Mouse (Mus musculus) retina, postnatal 1 day (tissue): ENCODE measurements around the gene Ica1.
A peak's percentile ranks its signal among the peaks of the same experiment; 100 is the strongest.

ENCODE experiments used
- DNase-seq: peaks from one replicate; pipeline ENCODE4 v3.0.0-alpha.2; 2012

Ica1 gene

DNA sequence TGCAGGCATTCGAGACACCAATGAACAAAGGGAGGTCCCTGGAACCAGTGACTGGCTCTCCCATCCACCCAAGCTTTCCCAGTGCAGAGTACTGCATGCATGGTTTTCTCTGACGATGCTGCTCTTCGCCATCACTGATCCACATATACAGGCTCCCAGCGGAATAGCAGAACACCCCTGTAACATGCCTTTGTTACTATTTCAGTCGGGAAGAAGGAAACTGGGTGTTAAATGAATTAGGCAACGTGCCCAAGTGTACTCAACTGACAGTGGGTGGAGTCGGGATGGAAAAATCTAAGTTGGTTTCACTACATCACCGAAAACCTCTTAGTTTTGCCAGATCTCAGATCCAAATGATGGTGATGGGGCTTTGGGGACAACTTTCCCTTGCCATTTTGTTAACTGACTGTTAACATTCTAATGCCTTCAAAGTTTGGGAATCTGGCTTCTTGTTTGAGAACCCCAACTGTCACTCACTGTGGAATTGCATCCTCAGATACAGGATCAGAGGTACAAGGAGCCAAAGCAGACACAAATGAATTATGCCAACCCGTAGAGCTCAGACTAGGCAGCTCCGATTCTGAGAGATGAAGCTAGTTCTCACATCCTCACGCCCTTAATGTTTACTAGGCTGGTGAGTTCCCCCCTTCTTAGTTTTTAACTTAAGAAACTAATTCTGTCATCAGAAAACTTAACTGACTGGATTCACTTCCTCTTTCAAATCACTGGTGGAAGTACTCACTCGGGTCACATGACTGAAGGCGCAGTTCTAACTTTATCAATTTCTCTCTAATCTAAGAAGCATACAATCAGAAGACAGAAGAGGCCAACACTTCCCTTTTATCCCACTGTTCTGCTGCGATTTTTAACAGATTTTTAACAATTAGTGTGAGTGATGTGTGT, 91.4 kb downstream of the Ica1 start:
- DNase-seq = no peak

DNA sequence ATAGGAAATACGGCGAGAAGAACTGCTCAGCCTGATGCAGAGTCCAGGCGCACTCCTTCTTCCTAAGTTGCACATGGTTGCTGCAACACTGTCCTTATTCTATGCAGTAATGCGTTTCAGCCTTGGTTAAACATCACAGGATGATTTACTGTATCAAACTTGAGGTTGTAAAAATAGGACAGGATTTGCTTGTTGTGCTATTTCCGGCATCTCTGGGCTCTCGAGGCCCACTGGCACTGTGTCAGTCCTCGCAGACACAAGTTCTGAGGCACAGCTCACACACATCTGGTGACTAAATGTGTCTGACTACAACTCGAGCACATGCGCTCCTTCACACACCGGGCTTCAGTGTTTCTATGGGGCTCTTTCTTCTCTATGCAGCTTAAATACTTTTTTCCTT, 94.9 kb downstream of the Ica1 start:
- DNase-seq = no peak

GRCm38 (mm10) chr6:8680931-8681330, 97.4 kb downstream of the Ica1 start:
- no peak for DNase-seq

- no peak for DNase-seq
Measured at GRCm38 (mm10) chr6:8673013-8673412, 105.3 kb downstream of the Ica1 start.

GRCm38 (mm10) chr6:8669343-8669742, 108.9 kb downstream of the Ica1 start:
- no peak for DNase-seq

- peak; percentile 21 for DNase-seq
Measured at GRCm38 (mm10) chr6:8668013-8668811, 110.1 kb downstream of the Ica1 start.

GRCm38 (mm10) chr6:8665786-8666185, 112.5 kb downstream of the Ica1 start:
- DNase-seq = no peak

DNA sequence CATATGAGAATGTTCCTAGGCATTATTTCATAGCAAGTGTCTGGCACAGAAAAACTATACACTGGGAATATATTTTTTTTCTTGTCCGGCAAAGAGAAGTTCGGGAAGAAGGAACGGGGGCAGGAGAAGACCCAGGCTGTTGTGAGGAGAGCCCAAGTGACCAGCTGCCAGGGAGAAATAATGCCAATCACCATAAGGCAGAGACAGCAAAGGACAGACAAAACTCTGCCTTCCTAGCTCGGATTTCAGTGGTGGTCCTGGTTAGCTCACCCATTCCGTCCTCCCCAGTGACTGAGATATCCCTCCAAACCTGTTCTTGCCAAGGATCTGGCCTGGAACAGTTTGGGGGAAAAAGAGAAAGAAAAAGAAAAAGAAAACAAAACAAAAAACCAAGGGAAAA, 113.3 kb downstream of the Ica1 start:
- no peak for DNase-seq

GRCm38 (mm10) chr6:8663092-8663740, 115.1 kb downstream of the Ica1 start:
- DNase-seq = no peak

DNA sequence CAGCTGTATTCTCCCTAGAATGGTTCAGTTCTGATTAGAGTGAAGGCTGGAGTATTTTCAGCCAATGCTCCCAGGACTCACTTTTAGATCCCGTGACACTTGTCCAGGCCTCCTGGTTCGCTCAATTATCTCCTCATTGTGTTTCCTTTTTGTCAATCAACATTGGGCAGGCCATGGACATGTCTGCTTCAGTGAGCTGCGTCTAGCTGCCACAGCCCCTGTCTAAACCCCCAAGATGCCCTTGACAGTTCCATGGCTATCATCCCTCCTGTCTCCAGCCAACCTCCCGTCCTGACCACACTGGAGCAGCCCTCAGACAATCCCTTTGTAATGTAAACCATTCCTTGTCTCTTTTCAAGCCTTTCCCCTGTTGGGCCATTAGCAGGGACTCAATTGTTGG, 116.9 kb downstream of the Ica1 start:
- peak; percentile 16 for DNase-seq

DNA sequence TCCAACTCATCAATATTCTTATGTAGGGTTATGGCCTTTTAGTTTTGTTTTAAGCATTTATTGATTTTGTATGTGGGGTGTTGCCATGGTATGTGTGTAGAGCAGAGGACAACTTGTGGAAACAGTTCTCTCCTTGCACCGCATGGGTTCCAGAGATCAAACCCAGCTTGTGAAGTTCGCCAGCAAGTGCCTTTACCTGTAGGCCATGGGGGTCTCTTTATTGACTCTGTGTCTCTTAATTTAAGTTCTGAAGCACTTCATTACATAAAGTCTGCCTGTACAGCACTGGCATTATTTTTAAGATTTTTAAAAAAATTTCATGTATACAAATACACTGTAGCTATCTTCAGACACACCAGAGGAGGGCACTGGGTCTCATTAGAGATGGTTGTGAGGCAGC, 118.2 kb downstream of the Ica1 start:
- DNase-seq = no peak

- DNase-seq = peak; percentile 80
Measured at GRCm38 (mm10) chr6:8659194-8659959, 118.9 kb downstream of the Ica1 start.

DNA sequence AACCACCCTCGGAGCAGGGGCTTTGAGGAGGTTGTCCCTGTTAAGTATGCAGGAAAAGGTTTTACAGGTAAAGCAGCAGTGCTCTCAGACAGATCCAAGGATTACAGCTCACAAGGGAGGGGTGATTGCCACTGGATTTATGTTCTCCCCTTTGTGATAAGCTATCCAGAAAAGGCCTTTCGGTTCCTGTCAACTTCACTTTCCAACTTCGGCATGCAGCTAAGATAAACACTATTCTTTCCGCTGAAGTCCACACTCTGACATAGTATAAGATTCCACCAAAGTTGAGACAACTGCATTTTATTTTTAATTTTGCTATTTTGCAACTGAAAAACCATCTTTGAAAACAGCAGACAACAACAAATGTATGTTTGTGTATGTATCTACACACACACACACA, 119.9 kb downstream of the Ica1 start:
- DNase-seq = no peak

DNA sequence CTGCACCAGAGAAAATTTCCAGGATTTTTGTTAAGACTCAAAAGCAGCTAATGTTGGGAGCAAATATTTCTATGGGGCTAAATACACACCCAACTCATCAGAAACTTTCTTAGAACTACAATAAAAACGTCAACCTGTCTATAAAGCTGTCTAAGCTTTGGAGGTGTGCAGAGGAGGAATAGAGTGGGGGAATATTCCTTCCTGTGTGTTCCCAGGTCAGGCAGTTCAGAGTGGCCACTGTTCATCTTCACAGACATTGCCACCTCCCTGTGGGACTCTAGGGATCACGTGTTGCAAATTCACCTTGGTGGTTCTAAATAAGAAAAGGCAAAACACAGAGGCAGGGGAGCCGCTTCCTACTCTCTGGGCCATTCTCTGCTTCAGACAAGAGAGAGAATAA, 120.8 kb downstream of the Ica1 start:
- DNase-seq = no peak

- no peak for DNase-seq
Measured at GRCm38 (mm10) chr6:8655454-8655853, 122.8 kb downstream of the Ica1 start.

- no peak for DNase-seq
Measured at GRCm38 (mm10) chr6:8650413-8650812, 127.9 kb downstream of the Ica1 start.

DNA sequence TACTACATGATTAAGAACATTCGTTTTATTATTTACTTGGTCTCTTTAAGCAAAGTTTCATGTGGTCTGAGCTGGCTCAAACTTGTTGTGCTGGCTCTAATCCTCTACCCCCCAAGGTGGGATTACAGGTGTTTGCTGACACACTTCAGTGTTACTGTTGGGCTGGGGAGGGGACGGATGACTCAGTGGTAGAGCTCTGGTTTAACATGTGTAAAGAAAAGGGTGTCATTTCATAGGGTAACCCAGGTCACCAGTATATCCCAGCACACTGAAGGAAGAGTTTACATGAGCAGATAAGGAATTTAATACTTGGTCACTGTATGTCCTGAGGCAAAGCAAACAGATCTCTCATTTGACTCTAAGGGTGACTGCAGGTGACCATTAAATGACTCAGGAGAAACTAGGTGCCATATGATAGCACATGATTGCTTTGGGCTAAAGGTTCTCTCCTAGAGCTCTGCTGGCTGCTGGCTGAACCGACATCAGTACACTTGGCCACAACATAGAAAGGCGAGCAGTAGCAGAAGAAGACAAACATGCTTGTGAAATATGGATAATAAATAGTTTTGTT, 128.9 kb downstream of the Ica1 start:
- DNase-seq = no peak

GRCm38 (mm10) chr6:8648185-8648901, 129.9 kb downstream of the Ica1 start:
- DNase-seq = no peak

DNA sequence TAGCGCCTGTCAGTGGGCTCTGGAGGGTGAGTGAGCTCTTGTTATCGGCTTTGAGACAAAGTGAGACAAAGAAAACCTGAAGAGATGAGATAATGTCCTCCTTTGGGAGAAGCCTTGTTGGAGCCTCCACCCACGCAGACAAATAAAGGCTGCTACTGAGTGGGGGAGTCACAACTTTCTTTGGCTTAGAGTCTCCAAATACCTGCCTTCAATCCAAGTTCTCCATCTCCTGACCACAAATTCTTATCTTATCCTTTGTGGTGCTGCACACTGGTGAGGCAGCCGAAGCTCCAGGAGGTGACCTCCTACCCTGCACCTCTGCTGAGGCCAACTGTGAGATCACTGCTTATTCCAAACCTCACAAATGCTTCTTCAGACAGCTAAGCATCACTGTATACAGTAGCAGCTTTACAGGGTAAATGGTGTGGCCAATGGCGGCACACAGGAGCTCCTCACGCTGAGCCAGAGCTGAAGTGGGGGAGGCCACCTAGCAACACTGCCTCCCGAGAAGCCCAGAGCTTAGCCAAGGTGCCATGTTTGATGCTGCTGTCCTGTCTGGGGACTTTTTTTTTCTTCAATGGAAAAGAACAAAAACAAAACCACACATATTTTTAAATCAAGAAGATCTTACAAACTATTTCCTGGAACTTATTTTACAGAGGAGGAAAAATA, 130.6 kb downstream of the Ica1 start:
- no peak for DNase-seq

GRCm38 (mm10) chr6:8645708-8646107, 132.6 kb downstream of the Ica1 start:
- no peak for DNase-seq

DNA sequence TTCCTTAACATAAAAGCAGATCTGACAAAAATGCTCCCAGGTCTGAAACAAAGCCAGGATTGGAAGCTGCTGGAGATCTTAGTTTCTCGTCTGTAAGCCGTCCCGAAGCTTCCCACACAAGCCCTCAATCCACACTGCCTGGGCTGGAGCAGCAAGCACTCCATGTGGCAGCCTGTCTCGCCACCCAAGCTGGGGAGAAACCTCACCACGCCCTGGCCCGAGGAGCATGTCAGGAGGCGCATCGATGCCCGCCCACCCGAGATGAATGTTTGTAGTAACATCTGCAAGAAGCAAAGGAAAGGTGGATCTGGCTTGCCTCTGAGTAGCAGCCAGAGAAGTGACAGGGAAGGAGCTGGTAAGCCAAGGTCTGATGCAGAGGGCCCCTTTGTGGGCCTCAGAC, 133.6 kb downstream of the Ica1 start:
- DNase-seq = no peak
